Mouse (Mus musculus): ENCODE measurements around the gene Gm8897. TPM values are rescaled to one million over a fixed set of nuclear protein-coding genes. Genes with fewer than 3 reads are reported as not detected.
"Not testable (repeated sequence)": the region's sequence is repeated elsewhere in the genome, so short reads cannot be mapped to it uniquely, and the experiment has no call there.

Gm8897 gene
- total RNA-seq (2021): not detected
- long read RNA-seq, experiment 1: 0 reads
- long read RNA-seq, experiment 2: 0 reads

- intact Hi-C loops (cut with DNase I; ENCODE audit: low total_unique reads); DNase-seq: not testable (repeated sequence)
Measured at GRCm38 (mm10) chr5:11416118-11416517, at the start of gene Gm8897. Gene Gm8897, plus strand, starts transcription at chr5:11416418.

GRCm38 (mm10) chr5:11416691-11417090 lies 473 bp downstream of the Gm8897 start:
- DNase-seq; intact Hi-C loops (cut with DNase I; ENCODE audit: low total_unique reads): not testable (repeated sequence)

Other genes starting within 250 kb of the Gm8897 start
- gene Gm5861, start 233.3 kb upstream of the Gm8897 start, total RNA-seq (2021): not detected
- gene Gm8890, start 160.4 kb upstream of the Gm8897 start, total RNA-seq (2021): not detected
- not detected for gene Speer1, start 74.9 kb upstream of the Gm8897 start, total RNA-seq (2021)
- gene Gm8906, start 86.3 kb downstream of the Gm8897 start, total RNA-seq (2021): not detected
- not detected for gene Gm6460, start 178.5 kb downstream of the Gm8897 start, total RNA-seq (2021)

Data from gastrocnemius, postnatal 14 days (tissue).